Mouse (Mus musculus): ENCODE measurements around the gene Tat.

DNA sequence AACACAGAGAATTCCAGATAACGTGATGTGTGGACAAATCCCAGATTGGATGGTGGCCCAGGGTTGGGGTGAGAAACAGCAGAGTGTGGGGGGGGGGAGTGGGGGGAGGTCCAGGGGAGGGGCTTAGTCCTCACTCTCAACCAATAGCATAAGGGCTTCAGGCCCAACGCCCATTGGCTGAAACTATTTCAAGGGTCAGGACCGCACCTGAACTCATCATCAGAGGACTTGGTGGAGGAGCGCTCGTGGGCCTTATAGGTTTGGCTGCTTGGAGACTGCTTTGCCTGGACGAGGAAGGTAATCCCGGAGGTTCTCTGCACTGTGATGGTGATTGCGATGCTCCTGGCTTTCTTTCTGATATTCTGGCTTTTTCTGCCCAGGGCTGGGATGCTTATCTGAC is at the start of gene Tat:
- TF ChIP-seq CTCF (IDR thresholded peaks at IDR 0.05; ENCODE audit: extremely low read depth, insufficient read depth, insufficient read length, insufficient replicate concordance): no peak
- no peak for TF ChIP-seq POLR2A (IDR thresholded peaks at IDR 0.05; ENCODE audit: low read depth, low read length)

Measured in spleen, adult 2 months (tissue).